Mouse (Mus musculus) hindbrain, embryonic 13.5 days (tissue): ENCODE measurements around the gene Pfpl. TPM values are rescaled to one million over a fixed set of nuclear protein-coding genes. Genes with fewer than 3 reads are reported as not detected.

Experiments used
- ATAC-seq: fragments of 200-750 bp; cut with Nextera tagmentation; 2 replicates; pipeline ENCODE4 v1.8.0; 2017; ENCODE audit warnings: moderate TSS enrichment; ENCODE audit not compliant: low FRiP score
- H3K27ac ChIP-seq: fragments of 300-500 bp; sonication (generic); 2 replicates; pipeline ENCODE4 v1.5.1; 2015; ENCODE audit warnings: inconsistent platforms, mild to moderate bottlenecking, moderate library complexity
- H3K27me3 ChIP-seq: fragments of 300-500 bp; sonication (generic); 2 replicates; pipeline ENCODE4 v1.6.1; 2015; ENCODE audit warnings: mild to moderate bottlenecking, inconsistent platforms
- H3K36me3 ChIP-seq: fragments of 300-500 bp; sonication (generic); 2 replicates; pipeline ENCODE4 v1.6.1; 2015; ENCODE audit warnings: mild to moderate bottlenecking, inconsistent platforms
- H3K4me1 ChIP-seq: fragments of 300-500 bp; sonication (generic); replicated peaks from 2 replicates; pipeline ENCODE4 v1.6.1; 2015; ENCODE audit warnings: inconsistent platforms
- H3K4me2 ChIP-seq: fragments of 300-500 bp; sonication (generic); 2 replicates; pipeline ENCODE4 v1.6.1; 2015; ENCODE audit warnings: inconsistent platforms, mild to moderate bottlenecking, moderate library complexity
- H3K4me3 ChIP-seq: fragments of 300-500 bp; sonication (generic); 2 replicates; pipeline ENCODE4 v1.5.1; 2015; ENCODE audit warnings: mild to moderate bottlenecking, inconsistent platforms
- H3K9ac ChIP-seq: fragments of 300-500 bp; sonication (generic); 2 replicates; pipeline ENCODE4 v1.6.1; 2015; ENCODE audit warnings: mild to moderate bottlenecking, inconsistent platforms
- H3K9me3 ChIP-seq: fragments of 300-500 bp; sonication (generic); 2 replicates; pipeline ENCODE4 v1.6.1; 2016; ENCODE audit warnings: inconsistent platforms
- WGBS: fragments of 180-500 bp; shearing (Covaris S2); methylation state at CpG from one replicate; pipeline ENCODE4 v1.1.7; 2015; 5-methylcytosine and 5-hydroxymethylcytosine counted together
- polyA plus RNA-seq: library from polyadenylated mRNA; unstranded; fragments of >200 nt; fragmentation: Nextera tagmentation; extraction: Ambion mirVana; gene quantifications from 2 replicates; pipeline ENCODE4 v1.2.1, GENCODE M21; 2015

Pfpl gene
- polyA plus RNA-seq, 1 experiment from 2014 or later, result not detected

DNA sequence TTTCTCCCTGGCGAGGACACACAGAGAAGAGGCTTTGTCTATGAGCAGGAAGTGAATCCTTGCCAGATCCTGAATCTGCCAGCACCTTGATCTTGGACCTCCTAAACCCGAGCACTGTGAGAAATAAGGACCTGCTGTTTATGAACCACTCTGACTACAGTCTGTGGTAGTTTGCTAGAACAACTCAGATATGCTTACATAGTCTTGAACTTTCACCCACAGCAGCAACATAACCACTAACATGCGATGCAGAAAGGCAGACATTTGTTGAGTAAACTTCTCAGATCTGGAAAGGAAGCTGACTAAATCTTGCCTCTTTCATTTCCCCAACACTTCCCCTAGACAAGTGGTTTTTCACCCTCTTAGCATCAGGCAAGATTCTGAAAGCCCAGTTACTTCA is 44.2 kb downstream of the Pfpl start:
- Histone ChIP-seq H3K27me3 (no peaks in the 10 kb centered on the region), H3K9me3 (no peaks in the 10 kb centered on the region), H3K4me1 (peaks cover 13% of the 10 kb centered on the region), H3K9ac (no peak overlapping the region), H3K4me2 (no peak overlapping the region), H3K27ac (peak overlapping the region; percentile 8; the same call in 1 of the 2 replicates), H3K4me3 (no peak overlapping the region), H3K36me3 (peaks cover 70% of the 10 kb centered on the region)
- no peak for ATAC-seq
- 75% methylated on average over 3 of the region's 3 CpGs for WGBS

DNA sequence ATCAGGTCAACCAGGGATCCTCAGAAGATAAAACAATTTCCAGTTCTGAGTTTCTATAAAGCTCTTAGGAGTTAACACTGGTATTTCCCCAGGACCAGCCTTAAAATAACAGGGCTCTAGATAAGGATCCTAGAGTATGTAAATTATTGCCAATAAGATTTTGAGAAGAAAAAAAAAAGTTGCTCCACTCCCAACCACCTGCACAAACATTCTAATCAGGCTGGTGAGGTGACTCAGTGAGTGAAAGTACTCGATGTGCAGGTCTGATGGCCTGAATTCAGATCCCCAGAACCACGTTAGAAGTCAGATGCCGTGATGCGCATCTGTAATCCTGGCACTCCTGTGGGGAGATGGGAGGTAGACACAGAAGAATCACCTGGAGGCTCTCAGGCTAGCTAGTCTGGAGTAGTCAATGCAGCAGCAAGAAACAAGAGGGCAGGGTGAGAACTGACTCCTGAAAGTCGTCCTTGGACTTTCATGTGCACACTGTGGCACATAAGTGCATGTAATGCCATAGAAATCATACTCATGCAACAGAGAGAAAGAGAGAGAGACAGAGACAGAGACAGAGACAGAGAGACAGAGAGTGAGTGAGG is 44.8 kb downstream of the Pfpl start:
- no peak overlapping the region for H3K27ac ChIP-seq
- H3K9me3 ChIP-seq, result no peaks in the 10 kb centered on the region
- H3K27me3 ChIP-seq, result no peaks in the 10 kb centered on the region
- peaks cover 75% of the 10 kb centered on the region for H3K36me3 ChIP-seq
- H3K9ac ChIP-seq, result no peak overlapping the region
- ATAC-seq, result no peak
- WGBS, result 87% methylated on average over 5 of the region's 5 CpGs
- peaks cover 16% of the 10 kb centered on the region for H3K4me1 ChIP-seq
- H3K4me2 ChIP-seq, result no peak overlapping the region
- H3K4me3 ChIP-seq, result no peak overlapping the region

DNA sequence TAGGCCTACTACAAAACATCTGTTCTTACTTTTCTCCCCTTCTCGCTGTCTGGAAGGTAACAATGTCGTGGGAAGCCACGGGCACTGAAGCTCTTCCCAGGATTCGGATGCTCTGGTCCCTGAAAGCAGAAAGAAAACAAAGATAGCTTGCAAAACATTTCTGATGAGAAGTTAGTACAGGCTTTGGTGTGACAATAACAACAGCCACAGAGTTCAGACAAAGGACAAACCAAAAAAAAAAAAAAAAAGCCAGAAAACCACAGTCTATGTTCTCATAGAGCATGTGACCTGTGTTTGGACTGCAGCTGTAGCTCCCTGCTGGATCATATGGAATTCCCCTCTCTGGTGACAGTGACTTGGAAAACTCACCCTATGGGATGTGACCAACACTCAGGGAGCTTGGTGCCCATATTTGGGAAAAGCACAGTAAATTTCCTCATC is 45.5 kb downstream of the Pfpl start:
- peaks cover 16% of the 10 kb centered on the region for H3K4me1 ChIP-seq
- H3K9ac ChIP-seq, result no peak overlapping the region
- H3K36me3 ChIP-seq, result peaks cover 77% of the 10 kb centered on the region
- ATAC-seq, result no peak
- WGBS, result 85% methylated on average over 4 of the region's 4 CpGs
- H3K27me3 ChIP-seq, result no peaks in the 10 kb centered on the region
- no peaks in the 10 kb centered on the region for H3K9me3 ChIP-seq
- no peak overlapping the region for H3K4me3 ChIP-seq
- no peak overlapping the region for H3K4me2 ChIP-seq
- no peak overlapping the region for H3K27ac ChIP-seq

DNA sequence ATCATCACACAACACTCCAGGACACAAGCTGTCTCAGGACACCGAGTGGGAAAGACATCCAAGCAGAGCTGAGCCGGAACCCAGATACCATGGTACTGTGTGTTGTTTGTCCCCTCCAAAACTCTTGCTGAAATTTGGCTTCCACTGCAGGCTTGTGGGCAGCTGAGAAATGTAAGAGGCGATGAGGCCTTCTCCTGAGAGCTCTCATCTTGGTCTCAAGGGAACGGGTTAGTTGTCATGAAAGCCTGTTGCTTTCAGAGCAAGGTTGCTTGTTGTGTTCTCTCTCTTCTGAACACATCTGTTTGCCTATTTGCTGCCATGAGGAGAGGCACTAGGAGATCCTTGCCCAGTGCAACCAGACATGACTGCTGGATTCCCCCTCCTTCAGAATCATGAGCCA is 46.2 kb downstream of the Pfpl start:
- Histone ChIP-seq H3K4me2 (no peak overlapping the region), H3K4me1 (peaks cover 16% of the 10 kb centered on the region), H3K27me3 (no peaks in the 10 kb centered on the region), H3K36me3 (peaks cover 77% of the 10 kb centered on the region), H3K4me3 (no peak overlapping the region), H3K9ac (no peak overlapping the region), H3K27ac (no peak overlapping the region), H3K9me3 (no peaks in the 10 kb centered on the region)
- WGBS, result 93% methylated on average over 4 of the region's 4 CpGs
- ATAC-seq, result no peak

DNA sequence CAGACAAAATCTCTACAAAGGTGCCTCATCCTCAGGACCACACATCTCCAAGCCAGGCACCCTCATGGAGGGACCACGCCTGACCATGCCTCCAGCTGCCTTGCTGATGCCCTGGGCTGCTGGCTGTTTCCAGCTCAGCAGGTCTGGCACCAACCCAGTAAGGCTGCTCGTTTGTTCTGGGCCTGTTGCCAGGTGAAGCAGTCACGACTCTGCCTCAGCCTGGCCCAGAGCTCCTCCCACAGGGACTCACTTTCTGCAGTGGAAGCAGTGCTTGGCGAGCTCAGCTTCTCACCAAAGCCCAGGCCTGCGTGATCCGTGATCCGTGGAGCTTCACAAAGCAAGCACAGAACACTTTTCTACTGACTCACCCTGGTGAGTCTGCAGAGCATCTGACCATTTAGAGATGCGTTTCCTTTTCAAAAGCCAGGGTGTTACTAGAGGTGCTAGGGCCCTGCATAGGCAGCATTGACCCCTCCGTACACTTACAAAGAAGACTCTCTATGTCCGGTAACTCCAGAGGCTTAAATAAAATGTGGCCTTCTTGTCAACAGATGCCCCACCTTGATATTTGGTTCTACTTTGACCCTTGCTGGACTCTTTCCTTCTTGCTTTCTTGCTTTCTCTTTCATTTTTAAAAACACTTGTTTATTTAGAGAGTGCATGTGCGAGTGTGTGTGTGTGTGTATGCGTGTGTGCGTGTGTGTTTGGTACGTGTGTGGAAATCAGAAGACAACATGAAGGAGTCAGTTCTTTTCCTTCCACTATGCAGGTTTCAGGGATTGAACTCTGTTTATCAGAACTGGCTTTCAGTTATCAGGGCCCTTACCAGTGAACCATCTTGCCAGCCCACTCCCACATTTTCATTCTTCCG is 47.9 kb downstream of the Pfpl start:
- peak overlapping the region; percentile 15; the same call in 1 of the 2 replicates for H3K4me2 ChIP-seq
- peak; percentile 95 for ATAC-seq
- peaks cover 16% of the 10 kb centered on the region for H3K4me1 ChIP-seq
- no peak overlapping the region for H3K4me3 ChIP-seq
- H3K9ac ChIP-seq, result no peak overlapping the region
- H3K9me3 ChIP-seq, result no peaks in the 10 kb centered on the region
- H3K36me3 ChIP-seq, result peaks cover 82% of the 10 kb centered on the region
- WGBS, result 55% methylated on average over 15 of the region's 15 CpGs
- peak overlapping the region; percentile 76 for H3K27ac ChIP-seq
- H3K27me3 ChIP-seq, result no peaks in the 10 kb centered on the region

DNA sequence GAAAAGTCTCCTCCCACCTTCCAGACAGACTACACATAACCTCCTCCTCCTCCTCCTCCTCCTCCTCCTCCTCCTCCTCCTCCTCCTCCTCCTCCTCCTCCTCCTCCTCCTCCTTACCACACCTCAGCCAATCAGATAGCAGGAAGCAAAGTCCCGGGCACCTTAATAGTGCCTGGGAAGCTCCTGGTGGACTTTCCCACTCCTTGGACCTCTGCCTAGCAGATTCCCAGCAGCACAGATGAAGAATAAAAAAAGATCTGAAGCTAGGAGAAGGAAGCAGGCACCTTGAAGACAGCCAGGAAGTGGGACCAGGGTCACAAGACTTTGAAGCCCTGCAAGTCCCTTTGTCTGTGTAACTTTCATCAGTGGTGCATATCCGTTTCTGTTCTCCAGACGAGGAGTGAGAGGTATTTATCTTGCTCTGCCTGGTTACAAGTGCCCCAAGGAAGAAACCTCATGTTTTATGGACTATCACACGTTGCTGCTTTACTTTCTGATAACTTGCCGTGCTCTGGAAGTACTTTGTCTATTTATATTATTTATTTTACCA is 49.1 kb downstream of the Pfpl start:
- H3K9ac ChIP-seq, result no peak overlapping the region
- peak overlapping the region; percentile 64 for H3K27ac ChIP-seq
- no peak overlapping the region for H3K4me2 ChIP-seq
- ATAC-seq, result no peak
- 63% methylated on average over 5 of the region's 5 CpGs for WGBS
- H3K4me3 ChIP-seq, result no peak overlapping the region
- H3K27me3 ChIP-seq, result no peaks in the 10 kb centered on the region
- peaks cover 84% of the 10 kb centered on the region for H3K36me3 ChIP-seq
- H3K9me3 ChIP-seq, result no peaks in the 10 kb centered on the region
- peaks cover 16% of the 10 kb centered on the region for H3K4me1 ChIP-seq

DNA sequence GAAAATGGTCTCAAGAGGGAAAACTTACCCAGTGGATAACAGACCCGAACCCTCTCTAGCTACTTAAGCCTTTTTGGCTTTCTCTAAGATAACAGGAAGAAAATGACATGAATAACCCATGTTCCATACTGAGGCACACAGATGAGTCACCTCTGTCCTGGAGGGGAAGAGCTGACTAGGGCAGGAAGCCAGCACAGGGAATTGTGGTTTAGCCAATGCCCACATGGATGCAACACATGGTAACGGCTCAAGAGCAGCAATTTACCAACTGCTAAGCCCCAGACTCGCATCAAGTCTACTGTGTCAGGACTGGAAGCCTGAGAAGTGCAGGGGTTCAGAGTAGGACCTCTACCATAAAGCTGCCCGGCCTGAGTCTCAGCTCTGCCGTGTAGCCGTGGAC is 50.7 kb downstream of the Pfpl start:
- Histone ChIP-seq H3K36me3 (peaks cover 84% of the 10 kb centered on the region), H3K9me3 (no peaks in the 10 kb centered on the region), H3K9ac (no peak overlapping the region), H3K4me1 (peaks cover 16% of the 10 kb centered on the region), H3K27me3 (no peaks in the 10 kb centered on the region), H3K4me2 (no peak overlapping the region), H3K4me3 (no peak overlapping the region), H3K27ac (0 out of 2 replicates have a peak overlapping the region, but pooled peaks have one; percentile 6)
- 88% methylated on average over 6 of the region's 6 CpGs for WGBS
- no peak for ATAC-seq

Other genes starting within 250 kb of the Pfpl start
- gene Olfr1431, start 227.3 kb upstream of the Pfpl start, polyA plus RNA-seq, result not detected in 2 replicates
- not detected in 2 replicates for gene Olfr1432, start 195.3 kb upstream of the Pfpl start, polyA plus RNA-seq
- gene Olfr262, start 186.2 kb upstream of the Pfpl start, polyA plus RNA-seq, result not detected in 2 replicates
- gene Olfr235, start 166.9 kb upstream of the Pfpl start, polyA plus RNA-seq, result not detected in 2 replicates
- not detected in 2 replicates for gene Olfr1434, start 148.1 kb upstream of the Pfpl start, polyA plus RNA-seq
- not detected in 2 replicates for gene Olfr1436, start 128.8 kb upstream of the Pfpl start, polyA plus RNA-seq
- not detected in 2 replicates for gene Olfr1437, start 102.8 kb upstream of the Pfpl start, polyA plus RNA-seq
- not detected in 2 replicates for gene Olfr1438-ps1, start 92.0 kb upstream of the Pfpl start, polyA plus RNA-seq
- gene Olfr1440, start 40.6 kb upstream of the Pfpl start, polyA plus RNA-seq, result not detected in 2 replicates
- not detected in 2 replicates for gene Olfr1441, start 10.5 kb upstream of the Pfpl start, polyA plus RNA-seq
- gene Mpeg1, start 32.9 kb downstream of the Pfpl start, polyA plus RNA-seq, result 0.47 and 0.78 TPM in 2 replicates
- 34.8 and 36.8 TPM in 2 replicates for gene Dtx4, start 73.5 kb downstream of the Pfpl start, polyA plus RNA-seq
- gene Fam111a, start 117.8 kb downstream of the Pfpl start, polyA plus RNA-seq, result 7.8 and 8.0 TPM in 2 replicates
- gene Gm4952, start 172.1 kb downstream of the Pfpl start, polyA plus RNA-seq, result 0.19 TPM in 1 of 2 replicates, not detected in the other
- gene Glyat, start 205.4 kb downstream of the Pfpl start, polyA plus RNA-seq, result 0.05 TPM in 1 of 2 replicates, not detected in the other
- not detected in 2 replicates for gene Olfr1442, start 242.5 kb downstream of the Pfpl start, polyA plus RNA-seq